Mouse (Mus musculus) MEL (cell line): ENCODE measurements at regions not wholly inside any gene's neighbourhood (a gene's known extent, or its start where the extent isn't known, plus 50 kb on each side); places are given as distances from the start of the nearest gene placed in this dataset.

ENCODE experiments used
- DNase-seq: peaks from one replicate; pipeline ENCODE4 v3.0.0; 2011; ENCODE audit warnings: low read depth, low spot score
- H3K27ac ChIP-seq: 2 replicates; pipeline ENCODE4 v1.5.1; 2012; ENCODE audit warnings: low read depth, mild to moderate bottlenecking, control low read depth, low read length, moderate library complexity; ENCODE audit not compliant: control insufficient read depth
- H3K27me3 ChIP-seq, 2 experiments: fragments of 150-350 bp in 1 of 2; sonication (generic) in 1 of 2; 2 replicates each; pipeline ENCODE4 v1.6.1; 2012; ENCODE audit warnings: low read length in 2 of 2, mild to moderate bottlenecking in 2 of 2, improper control_type of control experiment in 1 of 2, moderate library complexity in 1 of 2; ENCODE audit not compliant: insufficient read depth in 2 of 2, control insufficient read depth in 1 of 2
- H3K36me3 ChIP-seq, 2 experiments: 2 replicates each; pipeline ENCODE4 v1.6.1; 2012 to 2014; ENCODE audit warnings: low read length in 2 of 2, improper control_type of control experiment in 1 of 2, inconsistent platforms in 1 of 2, mild to moderate bottlenecking in 1 of 2; ENCODE audit not compliant: insufficient read depth in 2 of 2, control insufficient read depth in 1 of 2
- H3K4me1 ChIP-seq, 2 experiments: fragments of 150-350 bp in 1 of 2; sonication (generic) in 1 of 2; 2 replicates each; pipeline ENCODE4 v1.6.1; 2012; ENCODE audit warnings: low read length in 2 of 2, improper control_type of control experiment in 1 of 2, mild to moderate bottlenecking in 1 of 2; ENCODE audit not compliant: insufficient read depth in 2 of 2, control insufficient read depth in 1 of 2
- H3K4me3 ChIP-seq, 2 experiments: fragments of 150-350 bp in 1 of 2; sonication (generic) in 1 of 2; 2 replicates each; pipeline ENCODE4 v1.5.1; 2012; ENCODE audit warnings: low read depth in 2 of 2, low read length in 2 of 2, mild to moderate bottlenecking in 2 of 2, moderate library complexity in 2 of 2, control low read depth in 1 of 2, improper control_type of control experiment in 1 of 2; ENCODE audit not compliant: control insufficient read depth in 1 of 2, insufficient read depth in 1 of 2
- H3K79me2 ChIP-seq: 2 replicates; pipeline ENCODE4 v1.6.1; 2012; ENCODE audit warnings: mild to moderate bottlenecking, low read length, moderate library complexity; ENCODE audit not compliant: control insufficient read depth, poor library complexity, insufficient read depth
- H3K9ac ChIP-seq: 2 replicates; pipeline ENCODE4 v1.6.1; 2012; ENCODE audit warnings: low read depth, mild to moderate bottlenecking, control low read depth, low read length, moderate library complexity; ENCODE audit not compliant: control insufficient read depth, poor library complexity, severe bottlenecking
- H3K9me3 ChIP-seq: fragments of 150-350 bp; sonication (generic); replicated peaks from 2 replicates; pipeline ENCODE4 v1.6.1; 2012; ENCODE audit warnings: mild to moderate bottlenecking, low read length, improper control_type of control experiment, moderate library complexity; ENCODE audit not compliant: insufficient read depth
- BHLHE40 ChIP-seq: IDR thresholded peaks from 2 replicates; pipeline ENCODE4 v1.6.1; 2012; ENCODE audit warnings: low read depth, mild to moderate bottlenecking, inconsistent platforms, low read length, improper control_type of control experiment, borderline replicate concordance
- CHD1 ChIP-seq: IDR thresholded peaks from 2 replicates; pipeline ENCODE4 v1.6.1; 2012; ENCODE audit warnings: low read depth, mild to moderate bottlenecking, inconsistent platforms, low read length, improper control_type of control experiment
- CHD2 ChIP-seq: IDR thresholded peaks from 2 replicates; pipeline ENCODE4 v1.6.1; 2011; ENCODE audit warnings: low read length, improper control_type of control experiment
- CTCF ChIP-seq, 3 experiments: IDR thresholded peaks in 2 of 3; conservative IDR thresholded peaks in 1 of 3; 2 replicates each; pipeline ENCODE4 v1.5.1; 2011 to 2012; ENCODE audit warnings: low read length in 3 of 3, low read depth in 2 of 3, mild to moderate bottlenecking in 2 of 3, improper control_type of control experiment in 1 of 3, inconsistent platforms in 1 of 3, mixed read lengths in 1 of 3, moderate library complexity in 1 of 3; ENCODE audit not compliant: control insufficient read depth in 1 of 3, insufficient read depth in 1 of 3, poor library complexity in 1 of 3, severe bottlenecking in 1 of 3
- EP300 ChIP-seq, 2 experiments: IDR thresholded peaks; 2 replicates each; pipeline ENCODE4 v1.6.1; 2011; ENCODE audit warnings: improper control_type of control experiment in 2 of 2, low read length in 2 of 2, low read depth in 1 of 2, mild to moderate bottlenecking in 1 of 2
- GATA1 ChIP-seq: IDR thresholded peaks from 2 replicates; pipeline ENCODE4 v1.6.1; 2011; ENCODE audit warnings: low read depth, low read length, improper control_type of control experiment
- KAT2A ChIP-seq: conservative IDR thresholded peaks from 2 replicates; pipeline ENCODE4 v1.6.1; 2012; ENCODE audit warnings: low read depth, low read length, improper control_type of control experiment, inconsistent platforms
- MAFK ChIP-seq: IDR thresholded peaks from 2 replicates; pipeline ENCODE4 v1.6.1; 2011; ENCODE audit warnings: low read depth, mild to moderate bottlenecking, low read length, improper control_type of control experiment, borderline replicate concordance
- MXI1 ChIP-seq: IDR thresholded peaks from 2 replicates; pipeline ENCODE4 v1.6.1; 2011; ENCODE audit warnings: mild to moderate bottlenecking, low read depth, low read length, improper control_type of control experiment
- MYB ChIP-seq: IDR thresholded peaks from 2 replicates; pipeline ENCODE4 v1.6.1; 2011; ENCODE audit warnings: mild to moderate bottlenecking, low read depth, low read length, improper control_type of control experiment
- POLR2AphosphoS5 ChIP-seq: IDR thresholded peaks from 2 replicates; pipeline ENCODE4 v1.6.1; 2012; ENCODE audit warnings: low read depth, borderline replicate concordance, mild to moderate bottlenecking, inconsistent platforms, low read length, moderate library complexity, mixed read lengths
- SMC3 ChIP-seq: IDR thresholded peaks from 2 replicates; pipeline ENCODE4 v1.6.1; 2011; ENCODE audit warnings: low read depth, low read length, improper control_type of control experiment
- TBP ChIP-seq: IDR thresholded peaks from 2 replicates; pipeline ENCODE4 v1.8.0; 2011; ENCODE audit warnings: low read depth, low read length, improper control_type of control experiment
- UBTF ChIP-seq: IDR thresholded peaks from 2 replicates; pipeline ENCODE4 v1.6.1; 2012; ENCODE audit warnings: low read depth, mild to moderate bottlenecking, inconsistent platforms, low read length, improper control_type of control experiment, moderate library complexity, borderline replicate concordance; ENCODE audit not compliant: insufficient read depth
- USF1 ChIP-seq: IDR thresholded peaks from 2 replicates; pipeline ENCODE4 v1.6.1; 2014; ENCODE audit warnings: low read depth, mild to moderate bottlenecking, inconsistent platforms, low read length, improper control_type of control experiment, moderate library complexity
- ZC3H11A ChIP-seq: IDR thresholded peaks from 2 replicates; pipeline ENCODE4 v1.6.1; 2012; ENCODE audit warnings: low read depth, mild to moderate bottlenecking, inconsistent platforms, low read length, improper control_type of control experiment
- ZKSCAN1 ChIP-seq: IDR thresholded peaks from 2 replicates; pipeline ENCODE4 v1.6.1; 2012; ENCODE audit warnings: low read depth, mild to moderate bottlenecking, inconsistent platforms, low read length, improper control_type of control experiment, moderate library complexity
- ZMIZ1 ChIP-seq: IDR thresholded peaks from 2 replicates; pipeline ENCODE4 v1.6.1; 2012; ENCODE audit warnings: low read depth, mild to moderate bottlenecking, inconsistent platforms, low read length, improper control_type of control experiment, moderate library complexity
- ZNF384 ChIP-seq: IDR thresholded peaks from 2 replicates; pipeline ENCODE4 v1.6.1; 2012; ENCODE audit warnings: low read depth, mild to moderate bottlenecking, inconsistent platforms, low read length, improper control_type of control experiment

DNA sequence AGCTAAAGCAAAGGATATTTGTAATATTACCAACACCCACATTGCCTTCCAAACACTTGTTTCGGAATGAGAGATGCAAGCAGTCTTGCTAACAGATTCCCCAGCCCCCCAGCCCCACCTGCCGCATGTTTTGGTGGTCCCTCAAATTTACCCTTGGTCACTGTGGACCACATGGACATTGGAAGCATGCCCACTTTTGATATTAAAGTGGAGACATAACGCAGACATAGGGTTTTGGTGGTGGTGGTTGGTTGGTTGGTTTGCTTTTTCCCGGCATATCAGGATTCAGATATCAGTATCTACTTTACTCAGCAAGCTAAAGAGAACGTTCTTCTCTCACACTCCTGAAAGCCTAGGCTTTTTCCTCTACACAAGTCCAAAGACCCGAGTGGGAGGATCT lies 381.3 kb downstream of the Zfp536 start:
- H3K4me3 ChIP-seq: no peak overlapping the region
- TF ChIP-seq POLR2AphosphoS5 (no peak), ZNF384 (no peak), EP300 (IDR thresholded peaks at IDR 0.05; ENCODE audit: low read depth in 1 of 2, low read length in 2 of 2) (no peak), TBP (no peak), CHD1 (no peak), CHD2 (no peak), GATA1 (no peak), MAFK (no peak), MYB (no peak), CTCF (IDR thresholded peaks at IDR 0.05 in 2 of 3, conservative IDR thresholded peaks at IDR 0.05 in 1 of 3; ENCODE audit: control insufficient read depth in 1 of 3, insufficient read depth in 1 of 3, low read depth in 2 of 3, low read length in 3 of 3, poor library complexity in 1 of 3, severe bottlenecking in 1 of 3) (no peak), ZMIZ1 (no peak), MXI1 (no peak), KAT2A (no peak)
- no peaks in the 10 kb centered on the region for H3K4me1 ChIP-seq
- H3K36me3 ChIP-seq: no peaks in the 10 kb centered on the region
- H3K27ac ChIP-seq: no peak overlapping the region
- H3K79me2 ChIP-seq: no peaks in the 10 kb centered on the region
- H3K9me3 ChIP-seq: no peaks in the 10 kb centered on the region
- no peak overlapping the region for H3K9ac ChIP-seq
- no peaks in the 10 kb centered on the region for H3K27me3 ChIP-seq
- DNase-seq: no peak

GRCm38 (mm10) chr7:37392604-37393003 lies 380.8 kb downstream of the Zfp536 start:
- TF ChIP-seq KAT2A: no peak
- no peak for TF ChIP-seq MYB
- TF ChIP-seq USF1: no peak
- TF ChIP-seq ZMIZ1: no peak
- TF ChIP-seq ZC3H11A: no peak
- TF ChIP-seq SMC3: no peak
- TF ChIP-seq UBTF: no peak
- TF ChIP-seq BHLHE40: no peak
- TF ChIP-seq POLR2AphosphoS5: no peak
- TF ChIP-seq ZKSCAN1: no peak
- H3K27me3 ChIP-seq: no peaks in the 10 kb centered on the region
- no peak overlapping the region for H3K27ac ChIP-seq
- no peaks in the 10 kb centered on the region for H3K9me3 ChIP-seq
- no peaks in the 10 kb centered on the region for H3K79me2 ChIP-seq
- H3K36me3 ChIP-seq: no peaks in the 10 kb centered on the region
- no peak for DNase-seq
- H3K4me1 ChIP-seq: no peaks in the 10 kb centered on the region
- H3K9ac ChIP-seq: no peak overlapping the region
- H3K4me3 ChIP-seq: no peak overlapping the region
